Mouse (Mus musculus): ENCODE measurements around the gene Actc1. TPM values are rescaled to one million over a fixed set of nuclear protein-coding genes. Genes with fewer than 3 reads are reported as not detected.

Gene Actc1
- polyA plus RNA-seq, 1 experiment from 2014 or later, result 116 TPM

DNA sequence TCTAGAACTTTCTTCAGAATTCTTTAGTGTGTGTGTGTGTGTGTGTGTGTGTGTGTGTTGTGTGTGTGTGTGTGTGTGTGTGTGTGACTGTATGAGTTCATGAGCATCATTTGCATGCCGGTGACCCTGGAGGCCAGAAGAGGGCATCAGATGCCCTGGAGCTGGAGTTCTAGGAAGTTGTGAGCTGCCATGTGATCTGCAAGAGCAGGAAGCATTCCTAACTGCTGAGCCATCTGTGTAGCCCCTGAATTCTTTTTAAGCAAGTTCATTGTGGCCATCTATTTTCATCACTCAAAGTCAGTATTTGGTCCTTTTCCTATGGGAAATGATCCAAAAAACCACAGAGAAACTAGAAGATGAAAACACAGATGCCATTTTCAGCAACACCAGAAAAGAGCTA is 41.3 kb upstream of the Actc1 start:
- no peaks in the 10 kb centered on the region for H3K27me3 ChIP-seq (ENCODE audit: control insufficient read depth, insufficient read depth, low read length)
- H3K36me3 ChIP-seq (replicated peaks; ENCODE audit: control insufficient read depth, insufficient read depth, low read depth, low read length), result no peaks in the 10 kb centered on the region
- H3K4me3 ChIP-seq (ENCODE audit: low read depth, low read length), result no peak overlapping the region
- ATAC-seq (replicated peaks; ENCODE audit: insufficient number of reproducible peaks, low FRiP score, low TSS enrichment, low read depth), result no peak
- no peak overlapping the region for H3K27ac ChIP-seq (replicated peaks; ENCODE audit: low read depth, low read length)
- H3K4me2 ChIP-seq (ENCODE audit: low read depth, low read length), result no peak overlapping the region
- no peaks in the 10 kb centered on the region for H3K4me1 ChIP-seq (ENCODE audit: control insufficient read depth, insufficient read depth, low read length)
- WGBS, result 90% methylated on average over 1 of the region's 1 CpGs
- H3K9me3 ChIP-seq (replicated peaks; ENCODE audit: control insufficient read depth, low read length), result no peaks in the 10 kb centered on the region
- DNase-seq (ENCODE audit: low spot score), result no peak
- no peak overlapping the region for H3K9ac ChIP-seq (replicated peaks; ENCODE audit: low read length)

DNA sequence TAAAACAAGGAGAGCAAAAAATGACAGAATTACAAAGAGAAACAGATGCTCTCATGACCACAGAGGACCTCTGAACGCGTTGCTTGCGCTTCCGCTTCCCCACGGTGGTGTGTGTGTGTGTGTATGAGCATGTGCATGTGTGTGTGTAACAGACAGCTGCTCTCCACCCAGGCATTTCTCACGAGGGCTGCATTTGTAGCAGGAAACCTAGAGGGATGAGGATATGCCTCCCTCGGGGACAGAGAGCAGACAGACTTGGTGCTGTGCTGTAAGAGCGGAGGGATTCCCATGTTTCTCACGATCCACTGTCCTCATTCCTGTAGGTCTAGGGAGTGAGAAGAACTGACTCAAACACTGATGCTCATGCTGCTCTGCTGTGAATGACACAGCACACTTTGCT is 40.2 kb upstream of the Actc1 start:
- Histone ChIP-seq H3K4me2 (ENCODE audit: low read depth, low read length) (no peak overlapping the region), H3K27ac (replicated peaks; ENCODE audit: low read depth, low read length) (no peak overlapping the region), H3K9me3 (replicated peaks; ENCODE audit: control insufficient read depth, low read length) (no peaks in the 10 kb centered on the region), H3K27me3 (ENCODE audit: control insufficient read depth, insufficient read depth, low read length) (no peaks in the 10 kb centered on the region), H3K9ac (replicated peaks; ENCODE audit: low read length) (no peak overlapping the region), H3K36me3 (replicated peaks; ENCODE audit: control insufficient read depth, insufficient read depth, low read depth, low read length) (no peaks in the 10 kb centered on the region), H3K4me3 (ENCODE audit: low read depth, low read length) (no peak overlapping the region), H3K4me1 (ENCODE audit: control insufficient read depth, insufficient read depth, low read length) (no peaks in the 10 kb centered on the region)
- 80% methylated on average over 9 of the region's 9 CpGs for WGBS
- no peak for DNase-seq (ENCODE audit: low spot score)
- ATAC-seq (replicated peaks; ENCODE audit: insufficient number of reproducible peaks, low FRiP score, low TSS enrichment, low read depth), result no peak

DNA sequence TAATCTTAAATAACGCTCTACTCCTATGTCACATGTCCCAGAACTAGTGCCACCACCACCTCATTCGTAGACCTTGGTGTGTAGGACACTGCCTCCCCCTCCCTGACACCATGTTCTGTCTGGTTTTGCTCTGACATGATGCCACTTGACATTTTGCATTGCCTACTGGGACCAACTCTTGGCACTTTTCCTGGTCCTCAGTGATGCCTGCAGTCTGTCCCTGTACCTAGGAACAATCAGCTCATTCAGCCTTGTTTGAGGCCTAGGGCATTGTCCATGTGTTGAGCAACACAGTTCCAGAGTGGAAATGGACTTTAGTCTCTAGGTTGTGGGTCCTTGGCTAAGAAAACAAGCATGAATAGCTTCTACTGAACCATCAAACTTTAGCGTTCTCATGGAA is 36.5 kb upstream of the Actc1 start:
- Histone ChIP-seq H3K4me1 (ENCODE audit: control insufficient read depth, insufficient read depth, low read length) (no peaks in the 10 kb centered on the region), H3K36me3 (replicated peaks; ENCODE audit: control insufficient read depth, insufficient read depth, low read depth, low read length) (no peaks in the 10 kb centered on the region), H3K9me3 (replicated peaks; ENCODE audit: control insufficient read depth, low read length) (no peaks in the 10 kb centered on the region), H3K4me2 (ENCODE audit: low read depth, low read length) (no peak overlapping the region), H3K27ac (replicated peaks; ENCODE audit: low read depth, low read length) (no peak overlapping the region), H3K27me3 (ENCODE audit: control insufficient read depth, insufficient read depth, low read length) (no peaks in the 10 kb centered on the region), H3K9ac (replicated peaks; ENCODE audit: low read length) (no peak overlapping the region), H3K4me3 (ENCODE audit: low read depth, low read length) (no peak overlapping the region)
- ATAC-seq (replicated peaks; ENCODE audit: insufficient number of reproducible peaks, low FRiP score, low TSS enrichment, low read depth), result no peak
- 85% methylated on average over 3 of the region's 3 CpGs for WGBS
- DNase-seq (ENCODE audit: low spot score), result no peak

DNA sequence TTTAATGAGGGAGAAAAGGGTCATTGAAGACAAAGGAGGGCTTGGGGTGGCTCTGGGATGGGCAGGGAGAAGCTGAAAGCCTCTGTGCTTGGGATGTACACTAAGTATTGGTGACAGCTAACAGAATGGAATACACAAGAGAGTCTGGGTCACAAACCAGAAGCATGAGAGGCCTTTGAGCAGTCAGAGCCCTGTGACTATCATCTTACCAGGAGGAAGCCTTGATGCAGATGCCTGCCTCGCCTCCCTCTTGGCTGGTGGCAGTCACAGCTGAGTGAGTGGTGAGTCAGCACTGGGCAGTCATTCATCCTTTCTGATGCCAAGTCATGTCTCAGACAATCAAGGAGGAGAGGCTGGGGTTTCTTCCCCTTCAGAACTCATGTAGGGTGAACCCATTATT is 33.9 kb upstream of the Actc1 start:
- H3K4me3 ChIP-seq (ENCODE audit: low read depth, low read length), result no peak overlapping the region
- H3K9ac ChIP-seq (replicated peaks; ENCODE audit: low read length), result no peak overlapping the region
- DNase-seq (ENCODE audit: low spot score) (no peak), ATAC-seq (replicated peaks; ENCODE audit: insufficient number of reproducible peaks, low FRiP score, low TSS enrichment, low read depth) (no peak)
- H3K27ac ChIP-seq (replicated peaks; ENCODE audit: low read depth, low read length), result no peak overlapping the region
- no peaks in the 10 kb centered on the region for H3K9me3 ChIP-seq (replicated peaks; ENCODE audit: control insufficient read depth, low read length)
- H3K4me2 ChIP-seq (ENCODE audit: low read depth, low read length), result no peak overlapping the region
- no peaks in the 10 kb centered on the region for H3K27me3 ChIP-seq (ENCODE audit: control insufficient read depth, insufficient read depth, low read length)
- H3K4me1 ChIP-seq (ENCODE audit: control insufficient read depth, insufficient read depth, low read length), result no peaks in the 10 kb centered on the region
- WGBS, result 55% methylated on average over 1 of the region's 1 CpGs
- H3K36me3 ChIP-seq (replicated peaks; ENCODE audit: control insufficient read depth, insufficient read depth, low read depth, low read length), result no peaks in the 10 kb centered on the region

DNA sequence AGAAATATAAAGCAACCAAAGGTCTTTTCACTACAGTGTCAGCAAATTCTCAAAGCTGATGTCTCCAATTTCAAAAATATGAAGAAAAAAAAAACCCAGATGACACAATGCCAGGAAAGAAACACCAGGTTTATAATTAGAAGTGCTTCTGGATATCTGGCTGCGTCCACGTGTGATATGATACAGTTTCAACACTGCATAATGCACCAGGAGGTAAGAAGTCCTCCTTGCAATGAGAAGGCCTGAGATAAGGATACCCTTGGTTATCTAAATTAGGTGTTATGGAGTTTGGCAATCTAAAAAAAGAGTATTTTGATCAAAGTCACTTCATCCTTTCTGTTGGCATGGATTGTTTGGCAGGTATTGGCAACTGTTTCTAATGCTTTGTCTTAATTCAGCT is 18.5 kb upstream of the Actc1 start:
- Histone ChIP-seq H3K4me3 (ENCODE audit: low read depth, low read length) (no peak overlapping the region), H3K4me2 (ENCODE audit: low read depth, low read length) (no peak overlapping the region), H3K36me3 (replicated peaks; ENCODE audit: control insufficient read depth, insufficient read depth, low read depth, low read length) (no peaks in the 10 kb centered on the region), H3K27me3 (ENCODE audit: control insufficient read depth, insufficient read depth, low read length) (no peaks in the 10 kb centered on the region), H3K4me1 (ENCODE audit: control insufficient read depth, insufficient read depth, low read length) (no peaks in the 10 kb centered on the region), H3K27ac (replicated peaks; ENCODE audit: low read depth, low read length) (no peak overlapping the region), H3K9ac (replicated peaks; ENCODE audit: low read length) (no peak overlapping the region), H3K9me3 (replicated peaks; ENCODE audit: control insufficient read depth, low read length) (no peaks in the 10 kb centered on the region)
- no peak for DNase-seq (ENCODE audit: low spot score)
- no peak for ATAC-seq (replicated peaks; ENCODE audit: insufficient number of reproducible peaks, low FRiP score, low TSS enrichment, low read depth)
- 90% methylated on average over 2 of the region's 2 CpGs for WGBS

DNA sequence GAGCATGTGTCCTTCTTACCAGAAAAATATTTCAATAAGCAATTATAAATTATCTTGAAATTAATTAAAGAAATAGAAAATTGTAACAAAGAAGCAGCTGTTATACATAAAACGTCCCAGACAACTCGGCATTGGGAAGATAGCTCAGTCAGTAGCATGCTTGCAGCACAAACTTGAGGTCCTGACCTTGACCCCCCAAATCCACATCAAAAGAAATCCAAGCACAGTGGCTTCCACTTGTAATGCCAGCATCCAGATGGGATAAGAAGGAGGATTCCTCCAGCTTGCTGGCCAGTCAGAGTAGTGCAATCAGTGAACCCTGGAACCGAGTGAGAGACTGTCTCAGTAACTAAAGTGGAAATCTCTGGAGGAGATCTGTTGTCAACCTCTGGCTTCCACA is 12.9 kb upstream of the Actc1 start:
- Histone ChIP-seq H3K9me3 (replicated peaks; ENCODE audit: control insufficient read depth, low read length) (no peaks in the 10 kb centered on the region), H3K9ac (replicated peaks; ENCODE audit: low read length) (no peak overlapping the region), H3K4me3 (ENCODE audit: low read depth, low read length) (no peak overlapping the region), H3K27ac (replicated peaks; ENCODE audit: low read depth, low read length) (no peak overlapping the region), H3K27me3 (ENCODE audit: control insufficient read depth, insufficient read depth, low read length) (no peaks in the 10 kb centered on the region), H3K4me1 (ENCODE audit: control insufficient read depth, insufficient read depth, low read length) (no peaks in the 10 kb centered on the region), H3K36me3 (replicated peaks; ENCODE audit: control insufficient read depth, insufficient read depth, low read depth, low read length) (no peaks in the 10 kb centered on the region), H3K4me2 (ENCODE audit: low read depth, low read length) (no peak overlapping the region)
- DNase-seq (ENCODE audit: low spot score), result no peak
- no peak for ATAC-seq (replicated peaks; ENCODE audit: insufficient number of reproducible peaks, low FRiP score, low TSS enrichment, low read depth)
- WGBS, result 64% methylated on average over 3 of the region's 3 CpGs

DNA sequence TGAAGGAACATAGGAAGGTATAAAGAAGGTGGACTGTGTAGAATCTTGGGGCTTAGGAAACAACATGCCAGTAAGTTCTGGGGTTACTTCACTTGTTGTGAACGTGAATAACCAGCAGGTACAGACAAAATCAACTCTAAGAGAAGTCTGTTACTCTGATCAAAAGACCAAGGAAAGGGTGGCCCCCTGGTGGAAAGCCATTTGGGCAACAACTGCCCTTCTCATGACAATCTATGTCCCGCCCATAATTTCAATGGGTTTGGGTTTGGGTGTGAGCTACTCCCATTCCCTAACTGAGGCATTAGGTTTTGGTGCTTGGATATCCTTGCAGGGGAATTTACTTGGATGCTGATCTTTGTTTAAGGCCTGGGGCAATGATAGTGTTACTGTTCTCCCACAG is 10.7 kb upstream of the Actc1 start:
- no peaks in the 10 kb centered on the region for H3K36me3 ChIP-seq (replicated peaks; ENCODE audit: control insufficient read depth, insufficient read depth, low read depth, low read length)
- ATAC-seq (replicated peaks; ENCODE audit: insufficient number of reproducible peaks, low FRiP score, low TSS enrichment, low read depth) (no peak), DNase-seq (ENCODE audit: low spot score) (no peak)
- WGBS, result 72% methylated on average over 2 of the region's 2 CpGs
- H3K9ac ChIP-seq (replicated peaks; ENCODE audit: low read length), result no peak overlapping the region
- H3K4me2 ChIP-seq (ENCODE audit: low read depth, low read length), result no peak overlapping the region
- no peak overlapping the region for H3K4me3 ChIP-seq (ENCODE audit: low read depth, low read length)
- no peaks in the 10 kb centered on the region for H3K27me3 ChIP-seq (ENCODE audit: control insufficient read depth, insufficient read depth, low read length)
- no peaks in the 10 kb centered on the region for H3K4me1 ChIP-seq (ENCODE audit: control insufficient read depth, insufficient read depth, low read length)
- no peaks in the 10 kb centered on the region for H3K9me3 ChIP-seq (replicated peaks; ENCODE audit: control insufficient read depth, low read length)
- H3K27ac ChIP-seq (replicated peaks; ENCODE audit: low read depth, low read length), result no peak overlapping the region

DNA sequence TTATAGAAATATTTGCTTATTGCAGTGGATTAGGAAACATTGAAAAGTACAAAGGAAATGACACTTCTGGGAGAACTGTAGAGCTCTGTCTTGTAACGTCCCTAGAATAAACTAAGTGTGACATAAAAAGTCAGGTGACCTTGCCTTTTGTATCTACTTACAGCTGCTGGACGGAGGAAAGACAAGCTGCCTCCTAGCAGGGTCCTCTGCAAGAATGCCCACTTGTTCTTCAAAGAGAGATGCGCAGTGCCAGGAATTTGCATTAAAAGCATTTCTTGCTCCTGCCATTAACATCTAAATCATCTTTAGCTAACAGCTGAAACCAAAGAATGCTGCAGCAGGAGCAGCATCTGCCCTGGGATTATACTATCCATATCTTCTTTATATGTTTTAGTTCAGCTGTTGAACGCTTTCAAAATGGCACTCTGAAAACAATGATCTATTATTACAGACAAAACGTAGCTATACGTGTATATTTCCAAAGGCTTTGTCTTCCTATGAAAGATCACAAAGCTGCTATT is 6.8 kb upstream of the Actc1 start:
- H3K9ac ChIP-seq (replicated peaks; ENCODE audit: low read length), result no peak overlapping the region
- no peaks in the 10 kb centered on the region for H3K9me3 ChIP-seq (replicated peaks; ENCODE audit: control insufficient read depth, low read length)
- H3K4me3 ChIP-seq (ENCODE audit: low read depth, low read length), result no peak overlapping the region
- DNase-seq (ENCODE audit: low spot score) (no peak), ATAC-seq (replicated peaks; ENCODE audit: insufficient number of reproducible peaks, low FRiP score, low TSS enrichment, low read depth) (no peak)
- H3K27ac ChIP-seq (replicated peaks; ENCODE audit: low read depth, low read length), result no peak overlapping the region
- H3K4me2 ChIP-seq (ENCODE audit: low read depth, low read length), result no peak overlapping the region
- WGBS, result 48% methylated on average over 6 of the region's 6 CpGs
- H3K36me3 ChIP-seq (replicated peaks; ENCODE audit: control insufficient read depth, insufficient read depth, low read depth, low read length), result no peaks in the 10 kb centered on the region
- H3K27me3 ChIP-seq (ENCODE audit: control insufficient read depth, insufficient read depth, low read length), result no peaks in the 10 kb centered on the region
- no peaks in the 10 kb centered on the region for H3K4me1 ChIP-seq (ENCODE audit: control insufficient read depth, insufficient read depth, low read length)

Measured in embryonic facial prominence, embryonic 11.5 days (tissue).